Mouse (Mus musculus) lung, embryonic 16.5 days (tissue): Measurements from ENCODE around the gene Neurog2. TPM values are rescaled to one million over a fixed set of nuclear protein-coding genes. Genes with fewer than 3 reads are reported as not detected.
A peak's percentile ranks its signal among the peaks of the same experiment; 100 is the strongest.

ENCODE experiments used
- ATAC-seq: fragments of 200-750 bp; cut with Nextera tagmentation; 2 replicates; pipeline ENCODE4 v1.8.0; 2017; ENCODE audit warnings: low read depth, mild to moderate bottlenecking, moderate library complexity
- H3K27ac ChIP-seq: fragments of 300-500 bp; sonication (generic); 2 replicates; pipeline ENCODE4 v1.5.1; 2014; ENCODE audit warnings: mild to moderate bottlenecking, control low read depth, low read length
- H3K27me3 ChIP-seq: fragments of 300-500 bp; sonication (generic); 2 replicates; pipeline ENCODE4 v1.6.1; 2014; ENCODE audit warnings: low read depth, low read length, mixed read lengths; ENCODE audit not compliant: control insufficient read depth, insufficient read depth
- H3K36me3 ChIP-seq: fragments of 300-500 bp; sonication (generic); 2 replicates; pipeline ENCODE4 v1.6.1; 2014; ENCODE audit warnings: low read length; ENCODE audit not compliant: control insufficient read depth, insufficient read depth
- H3K4me1 ChIP-seq: fragments of 300-500 bp; sonication (generic); replicated peaks from 2 replicates; pipeline ENCODE4 v1.6.1; 2014; ENCODE audit warnings: low read length, mixed read lengths; ENCODE audit not compliant: control insufficient read depth, insufficient read depth
- H3K4me2 ChIP-seq: fragments of 300-500 bp; sonication (generic); 2 replicates; pipeline ENCODE4 v1.6.1; 2014; ENCODE audit warnings: low read depth, low read length, control low read depth
- H3K4me3 ChIP-seq: fragments of 300-500 bp; sonication (generic); 2 replicates; pipeline ENCODE4 v1.5.1; 2014; ENCODE audit warnings: mild to moderate bottlenecking, low read length, control low read depth
- H3K9ac ChIP-seq: fragments of 300-500 bp; sonication (generic); 2 replicates; pipeline ENCODE4 v1.6.1; 2014; ENCODE audit warnings: low read length, control low read depth
- H3K9me3 ChIP-seq: fragments of 300-500 bp; sonication (generic); 2 replicates; pipeline ENCODE4 v1.6.1; 2016; ENCODE audit warnings: low read length; ENCODE audit not compliant: control insufficient read depth
- WGBS: fragments of 180-500 bp; shearing (Covaris S2); extraction: QIAGEN DNeasy Blood & Tissue Kit; methylation state at CpG from one replicate; pipeline ENCODE4 v1.1.7; 2014; 5-methylcytosine and 5-hydroxymethylcytosine counted together
- polyA plus RNA-seq: library from polyadenylated mRNA; unstranded; fragments of >200 nt; fragmentation: Nextera tagmentation; extraction: Ambion mirVana; gene quantifications from 2 replicates; pipeline ENCODE4 v1.2.1, GENCODE M21; 2015

The Neurog2 gene
- polyA plus RNA-seq, 1 experiment from 2014 or later = not detected

- H3K9ac ChIP-seq = no peak overlapping the region
- H3K36me3 ChIP-seq = no peaks in the 10 kb centered on the region
- H3K27ac ChIP-seq = no peak overlapping the region
- no peaks in the 10 kb centered on the region for H3K9me3 ChIP-seq
- peak overlapping the region; percentile 26 for H3K4me2 ChIP-seq
- H3K27me3 ChIP-seq = peaks cover 89% of the 10 kb centered on the region
- peak; percentile 59; the same call in 1 of the 2 replicates for ATAC-seq
- no peaks in the 10 kb centered on the region; the same call in 1 of the 2 replicates for H3K4me1 ChIP-seq
- 3% methylated on average over 37 of the region's 37 CpGs for WGBS
- peak overlapping the region; percentile 3; the same call in 1 of the 2 replicates for H3K4me3 ChIP-seq
Measured at GRCm38 (mm10) chr3:127640762-127641700, 8.1 kb downstream of the Neurog2 start.

GRCm38 (mm10) chr3:127642211-127642610 is 9.3 kb downstream of the Neurog2 start:
- no peaks in the 10 kb centered on the region; the same call in 1 of the 2 replicates for H3K4me1 ChIP-seq
- H3K36me3 ChIP-seq = no peaks in the 10 kb centered on the region
- ATAC-seq = no peak
- WGBS = 8% methylated on average over 5 of the region's 5 CpGs
- H3K4me2 ChIP-seq = no peak overlapping the region
- H3K27me3 ChIP-seq = peaks cover 89% of the 10 kb centered on the region
- no peak overlapping the region for H3K4me3 ChIP-seq
- H3K9ac ChIP-seq = no peak overlapping the region
- H3K27ac ChIP-seq = no peak overlapping the region
- H3K9me3 ChIP-seq = no peaks in the 10 kb centered on the region

GRCm38 (mm10) chr3:127646156-127646825 is 13.4 kb downstream of the Neurog2 start:
- no peak overlapping the region for H3K27ac ChIP-seq
- no peaks in the 10 kb centered on the region for H3K36me3 ChIP-seq
- 42% methylated on average over 18 of the region's 18 CpGs for WGBS
- H3K4me1 ChIP-seq = no peaks in the 10 kb centered on the region
- no peak overlapping the region for H3K4me2 ChIP-seq
- no peak for ATAC-seq
- no peaks in the 10 kb centered on the region for H3K9me3 ChIP-seq
- H3K4me3 ChIP-seq = no peak overlapping the region
- no peak overlapping the region for H3K9ac ChIP-seq
- peaks cover 50% of the 10 kb centered on the region for H3K27me3 ChIP-seq

- ATAC-seq = no peak
- Histone ChIP-seq H3K36me3 (no peaks in the 10 kb centered on the region), H3K27ac (no peak overlapping the region), H3K4me1 (no peaks in the 10 kb centered on the region), H3K9me3 (no peaks in the 10 kb centered on the region), H3K4me2 (no peak overlapping the region), H3K27me3 (peaks cover 2% of the 10 kb centered on the region; the same call in 1 of the 2 replicates), H3K9ac (no peak overlapping the region), H3K4me3 (no peak overlapping the region)
- 56% methylated on average over 7 of the region's 7 CpGs for WGBS
Measured at GRCm38 (mm10) chr3:127651742-127652653, 19.1 kb downstream of the Neurog2 start.

GRCm38 (mm10) chr3:127660712-127661111 is 27.8 kb downstream of the Neurog2 start:
- no peak for ATAC-seq

GRCm38 (mm10) chr3:127661646-127662531 is 29.0 kb downstream of the Neurog2 start:
- no peak overlapping the region for H3K4me3 ChIP-seq
- 48% methylated on average over 22 of the region's 22 CpGs for WGBS
- H3K4me2 ChIP-seq = no peak overlapping the region

More at GRCm38 (mm10) chr3:127660712-127661111, 27.8 kb downstream of the Neurog2 start:
- H3K9me3 ChIP-seq = no peaks in the 10 kb centered on the region
- no peaks in the 10 kb centered on the region for H3K36me3 ChIP-seq
- H3K27ac ChIP-seq = no peak overlapping the region
- no peak overlapping the region for H3K9ac ChIP-seq
- no peaks in the 10 kb centered on the region for H3K4me1 ChIP-seq
- no peak overlapping the region for H3K4me3 ChIP-seq
- WGBS = 77% methylated on average over 7 of the region's 7 CpGs
- H3K27me3 ChIP-seq = no peaks in the 10 kb centered on the region
- no peak overlapping the region for H3K4me2 ChIP-seq

GRCm38 (mm10) chr3:127679703-127680102 is 46.8 kb downstream of the Neurog2 start:
- Histone ChIP-seq H3K36me3 (no peaks in the 10 kb centered on the region), H3K4me1 (no peaks in the 10 kb centered on the region), H3K4me3 (no peak overlapping the region), H3K9ac (no peak overlapping the region), H3K4me2 (no peak overlapping the region), H3K27ac (no peak overlapping the region), H3K27me3 (no peaks in the 10 kb centered on the region), H3K9me3 (no peaks in the 10 kb centered on the region)
- whole genome bisulfite sequencing = 84% methylated on average over 15 of the region's 15 CpGs
- no peak for ATAC-seq

More at GRCm38 (mm10) chr3:127661646-127662531, 29.0 kb downstream of the Neurog2 start:
- H3K4me1 ChIP-seq = no peaks in the 10 kb centered on the region
- H3K9me3 ChIP-seq = no peaks in the 10 kb centered on the region
- H3K36me3 ChIP-seq = no peaks in the 10 kb centered on the region
- no peak for ATAC-seq
- no peaks in the 10 kb centered on the region for H3K27me3 ChIP-seq
- no peak overlapping the region for H3K27ac ChIP-seq
- no peak overlapping the region for H3K9ac ChIP-seq
